Mouse (Mus musculus): ENCODE results near the gene Cox17. TPM values are rescaled to one million over a fixed set of nuclear protein-coding genes. Genes with fewer than 3 reads are reported as not detected.

The Cox17 gene
- 218 and 233 TPM in 2 replicates for polyA plus RNA-seq (2015; fragmentation: Nextera tagmentation; extraction: Ambion mirVana)

DNA sequence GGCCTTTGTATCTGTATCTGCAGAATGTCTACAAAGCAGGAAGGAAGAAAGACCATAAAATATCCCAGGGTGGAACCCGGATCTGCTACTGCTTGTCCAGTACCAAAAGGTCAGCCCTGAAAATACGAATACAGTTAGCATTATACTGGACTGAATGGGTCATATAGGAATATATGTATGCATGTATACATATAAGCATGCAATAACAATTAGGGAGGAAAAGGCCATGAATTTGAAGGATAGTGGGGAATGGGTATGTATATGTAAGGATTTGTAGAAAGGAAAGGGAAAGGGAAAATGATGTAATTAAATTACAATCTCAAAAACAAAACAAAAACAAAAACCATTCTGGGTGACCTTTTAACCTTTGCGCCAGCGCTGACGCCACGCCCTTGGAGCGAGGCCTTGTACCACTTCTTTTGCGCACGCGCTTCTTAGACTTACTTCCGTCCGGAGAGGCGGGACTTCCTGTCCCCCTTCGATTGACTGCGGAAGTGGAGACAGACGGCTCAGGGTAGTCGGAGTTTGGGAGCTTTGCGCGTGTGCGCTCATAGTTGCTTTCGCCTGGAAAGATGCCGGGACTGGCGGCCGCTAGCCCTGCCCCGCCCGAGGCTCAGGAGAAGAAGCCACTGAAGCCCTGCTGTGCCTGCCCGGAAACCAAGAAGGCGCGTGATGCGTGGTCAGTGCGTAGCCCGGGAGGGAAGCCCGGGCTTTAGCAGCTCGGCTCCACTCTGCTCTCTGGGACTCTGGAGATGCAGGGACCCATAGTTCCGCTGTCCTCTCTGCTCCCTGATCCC, at the start of gene Cox17, which contains the start of gene Gm21987:
Gene Cox17 (plus strand): TSS at position 463 of the 797 bp plus-strand sequence.
Gene Gm21987 (plus strand): TSS at position 512 of the 797 bp plus-strand sequence.

DNA sequence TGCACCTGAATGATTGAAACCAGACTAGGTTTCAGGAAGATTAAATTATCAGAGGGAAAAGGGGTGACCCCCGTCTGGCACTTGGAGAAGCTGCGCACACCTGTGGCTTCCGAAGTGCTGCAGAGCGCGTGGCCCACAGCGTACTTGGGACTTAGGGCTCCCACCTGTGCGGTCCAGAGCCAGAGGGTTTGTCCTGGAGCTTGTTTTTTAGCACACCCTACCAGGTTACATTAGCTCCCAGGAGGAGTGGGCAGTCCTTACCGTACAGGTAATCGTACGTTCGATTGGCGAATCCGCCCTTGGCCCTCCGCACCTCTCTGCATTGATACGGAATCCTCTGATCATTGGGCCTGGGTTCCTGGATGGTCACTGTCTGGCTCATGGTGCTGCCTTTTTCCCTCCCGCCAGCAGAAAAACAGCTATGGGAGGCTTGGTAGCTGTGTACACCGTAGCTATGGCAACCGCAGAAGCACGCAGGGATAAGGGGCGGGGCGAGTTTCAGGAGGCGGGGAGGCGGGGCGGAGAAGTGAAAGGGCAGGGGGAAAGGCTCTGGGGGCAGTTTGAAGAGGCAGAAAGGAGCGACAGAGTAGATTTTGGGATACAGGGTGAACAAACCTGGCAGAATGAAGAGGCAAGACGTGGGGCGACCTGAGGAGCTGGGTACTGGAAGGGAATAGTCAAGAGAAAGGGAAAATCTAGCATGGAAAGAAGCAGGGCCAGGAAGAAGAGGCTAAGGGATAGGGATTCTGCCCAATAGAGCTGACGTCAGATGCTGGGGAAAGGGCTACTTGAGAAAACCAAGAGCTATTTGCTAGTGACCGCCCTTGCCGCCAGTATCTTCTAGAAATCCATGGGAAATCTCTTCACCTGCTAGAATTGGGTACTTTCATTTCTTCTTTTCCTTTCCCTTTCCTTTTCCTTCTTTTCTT, 5.1 kb upstream of the Cox17 start, which contains the start of gene Maats1:
Gene Maats1 (minus strand): TSS at position 748 of the 929 bp plus-strand sequence.

GRCm38 (mm10) chr16:38361933-38362332, 15.1 kb downstream of the Cox17 start, which contains the start of gene Popdc2:
Gene Popdc2, plus strand, starts transcription at chr16:38362209.

Other genes starting within 250 kb of the Cox17 start
- gene Nr1i2, start 52.2 kb upstream of the Cox17 start, polyA plus RNA-seq (2015; fragmentation: Nextera tagmentation; extraction: Ambion mirVana) = not detected in 2 replicates
- gene Maats1, start 4.8 kb upstream of the Cox17 start, polyA plus RNA-seq (2015; fragmentation: Nextera tagmentation; extraction: Ambion mirVana) = not detected in 2 replicates
- gene Gm21987, start within 50 bp of the Cox17 start, polyA plus RNA-seq (2015; fragmentation: Nextera tagmentation; extraction: Ambion mirVana) = 2.8 and 4.1 TPM in 2 replicates
- gene Popdc2, start 15.2 kb downstream of the Cox17 start, polyA plus RNA-seq (2015; fragmentation: Nextera tagmentation; extraction: Ambion mirVana) = 485 and 550 TPM in 2 replicates
- gene Pla1a, start 86.2 kb downstream of the Cox17 start, polyA plus RNA-seq (2015; fragmentation: Nextera tagmentation; extraction: Ambion mirVana) = 7.0 and 7.5 TPM in 2 replicates
- 85.6 and 86.3 TPM in 2 replicates for gene Adprh, start 105.7 kb downstream of the Cox17 start, polyA plus RNA-seq (2015; fragmentation: Nextera tagmentation; extraction: Ambion mirVana)
- gene Cd80, start 108.6 kb downstream of the Cox17 start, polyA plus RNA-seq (2015; fragmentation: Nextera tagmentation; extraction: Ambion mirVana) = 0.46 and 0.67 TPM in 2 replicates
- 21.2 and 22.7 TPM in 2 replicates for gene Timmdc1, start 175.7 kb downstream of the Cox17 start, polyA plus RNA-seq (2015; fragmentation: Nextera tagmentation; extraction: Ambion mirVana)
- gene Poglut1, start 203.3 kb downstream of the Cox17 start, polyA plus RNA-seq (2015; fragmentation: Nextera tagmentation; extraction: Ambion mirVana) = 21.2 and 24.0 TPM in 2 replicates
- 46.5 and 51.7 TPM in 2 replicates for gene Tmem39a, start 211.7 kb downstream of the Cox17 start, polyA plus RNA-seq (2015; fragmentation: Nextera tagmentation; extraction: Ambion mirVana)